Mouse (Mus musculus): ENCODE data around the gene Klc1. TPM values are rescaled to one million over a fixed set of nuclear protein-coding genes. Genes with fewer than 3 reads are reported as not detected.

Gene Klc1
- polyA plus RNA-seq, 1 experiment = 70.9 TPM

- H3K4me1 ChIP-seq (ENCODE audit: control insufficient read depth, insufficient read depth, low read length) = peaks cover 26% of the 10 kb centered on the region
- H3K4me3 ChIP-seq (ENCODE audit: insufficient read depth, low read length) = peak overlapping the region; percentile 94
- TF ChIP-seq CTCF (IDR thresholded peaks at IDR 0.05; ENCODE audit: low read depth, low read length) (no peak), POLR2A (IDR thresholded peaks at IDR 0.05; ENCODE audit: borderline replicate concordance, low read depth, low read length) (no peak)
- no peak overlapping the region for H3K27ac ChIP-seq (ENCODE audit: insufficient read depth, low read depth, low read length)
Measured at GRCm38 (mm10) chr12:111814769-111815762, 56.4 kb downstream of the Klc1 start.

DNA sequence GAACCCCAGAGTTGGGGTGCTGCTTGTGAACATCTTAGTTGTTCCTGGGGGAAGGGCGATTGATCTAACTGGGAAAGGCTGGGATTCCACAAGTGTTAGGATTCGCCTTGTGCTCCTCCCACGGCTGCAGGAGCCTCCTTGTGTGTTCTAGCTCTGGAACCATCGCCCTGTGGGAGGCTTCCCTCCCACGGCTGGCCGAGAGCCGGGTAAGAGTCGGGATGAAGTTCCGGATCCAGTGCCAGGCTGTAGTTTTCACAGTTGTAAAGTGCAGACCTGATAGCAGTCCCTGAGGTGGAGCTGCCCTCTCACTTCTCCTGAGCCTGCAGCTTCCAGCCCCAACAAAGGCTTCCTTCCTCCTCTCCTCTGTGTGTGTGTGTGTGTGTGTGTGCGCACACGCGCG lies 57.9 kb downstream of the Klc1 start:
- Histone ChIP-seq H3K4me3 (ENCODE audit: insufficient read depth, low read length) (no peak overlapping the region), H3K4me1 (ENCODE audit: control insufficient read depth, insufficient read depth, low read length) (peaks cover 32% of the 10 kb centered on the region), H3K27ac (ENCODE audit: insufficient read depth, low read depth, low read length) (no peak overlapping the region)
- TF ChIP-seq CTCF (IDR thresholded peaks at IDR 0.05; ENCODE audit: low read depth, low read length) = no peak
- TF ChIP-seq POLR2A (IDR thresholded peaks at IDR 0.05; ENCODE audit: borderline replicate concordance, low read depth, low read length) = no peak

DNA sequence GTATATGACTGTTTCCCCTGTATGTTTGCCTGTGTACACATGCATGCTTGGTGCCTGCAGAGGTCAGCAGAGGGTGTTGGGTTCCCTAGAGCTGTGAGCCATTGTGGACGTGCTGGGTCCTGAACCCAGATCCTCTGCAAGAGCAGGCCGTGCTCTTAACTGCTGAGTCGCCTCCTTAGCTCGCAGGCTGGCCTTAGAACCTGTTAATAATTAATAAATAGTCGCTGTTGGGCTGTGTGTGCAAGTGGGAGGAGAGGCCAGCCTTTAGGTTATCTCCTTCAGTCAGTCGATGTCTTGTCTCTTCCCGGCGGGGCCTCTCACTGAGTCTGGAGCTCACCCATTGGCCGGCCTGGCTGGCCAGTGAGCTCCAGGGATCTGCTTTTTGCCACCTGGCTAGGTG lies 58.3 kb downstream of the Klc1 start:
- no peak overlapping the region for H3K4me3 ChIP-seq (ENCODE audit: insufficient read depth, low read length)
- TF ChIP-seq POLR2A (IDR thresholded peaks at IDR 0.05; ENCODE audit: borderline replicate concordance, low read depth, low read length) (no peak), CTCF (IDR thresholded peaks at IDR 0.05; ENCODE audit: low read depth, low read length) (no peak)
- H3K4me1 ChIP-seq (ENCODE audit: control insufficient read depth, insufficient read depth, low read length) = peaks cover 32% of the 10 kb centered on the region
- H3K27ac ChIP-seq (ENCODE audit: insufficient read depth, low read depth, low read length) = no peak overlapping the region

GRCm38 (mm10) chr12:111817991-111818390 lies 59.3 kb downstream of the Klc1 start:
- TF ChIP-seq POLR2A (IDR thresholded peaks at IDR 0.05; ENCODE audit: borderline replicate concordance, low read depth, low read length) = no peak
- no peak for TF ChIP-seq CTCF (IDR thresholded peaks at IDR 0.05; ENCODE audit: low read depth, low read length)
- Histone ChIP-seq H3K27ac (ENCODE audit: insufficient read depth, low read depth, low read length) (no peak overlapping the region), H3K4me1 (ENCODE audit: control insufficient read depth, insufficient read depth, low read length) (peaks cover 28% of the 10 kb centered on the region), H3K4me3 (ENCODE audit: insufficient read depth, low read length) (no peak overlapping the region)

GRCm38 (mm10) chr12:111819936-111820335 lies 61.3 kb downstream of the Klc1 start:
- TF ChIP-seq CTCF (IDR thresholded peaks at IDR 0.05; ENCODE audit: low read depth, low read length) (no peak), POLR2A (IDR thresholded peaks at IDR 0.05; ENCODE audit: borderline replicate concordance, low read depth, low read length) (no peak)
- peaks cover 28% of the 10 kb centered on the region for H3K4me1 ChIP-seq (ENCODE audit: control insufficient read depth, insufficient read depth, low read length)
- no peak overlapping the region for H3K27ac ChIP-seq (ENCODE audit: insufficient read depth, low read depth, low read length)
- no peak overlapping the region for H3K4me3 ChIP-seq (ENCODE audit: insufficient read depth, low read length)

DNA sequence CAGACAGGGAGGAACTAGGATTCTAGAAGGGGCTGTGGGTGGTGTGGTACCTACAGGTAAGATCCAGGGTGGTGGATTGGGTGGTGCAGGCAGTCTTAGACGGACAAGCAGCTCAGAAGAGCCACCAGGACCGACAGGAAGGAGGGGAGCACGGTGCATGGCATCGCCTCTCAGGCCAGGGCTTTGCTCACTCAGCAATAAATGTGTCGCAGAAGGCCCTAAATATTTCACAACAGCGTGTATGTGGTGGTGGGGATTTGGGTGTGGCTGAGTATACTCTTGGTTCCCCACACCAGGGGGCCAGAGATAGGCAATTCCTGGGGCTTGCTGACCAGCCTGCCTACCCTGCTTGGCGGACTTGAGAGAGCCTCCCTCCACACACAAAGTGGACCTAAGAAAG lies 62.1 kb downstream of the Klc1 start:
- H3K4me1 ChIP-seq (ENCODE audit: control insufficient read depth, insufficient read depth, low read length) = peaks cover 25% of the 10 kb centered on the region

GRCm38 (mm10) chr12:111821931-111822330 lies 63.3 kb downstream of the Klc1 start:
- no peak overlapping the region for H3K27ac ChIP-seq (ENCODE audit: insufficient read depth, low read depth, low read length)
- peaks cover 17% of the 10 kb centered on the region for H3K4me1 ChIP-seq (ENCODE audit: control insufficient read depth, insufficient read depth, low read length)
- no peak overlapping the region for H3K4me3 ChIP-seq (ENCODE audit: insufficient read depth, low read length)
- TF ChIP-seq POLR2A (IDR thresholded peaks at IDR 0.05; ENCODE audit: borderline replicate concordance, low read depth, low read length) = no peak
- no peak for TF ChIP-seq CTCF (IDR thresholded peaks at IDR 0.05; ENCODE audit: low read depth, low read length)

More for the DNA sequence above, 62.1 kb downstream of the Klc1 start:
- no peak for TF ChIP-seq CTCF (IDR thresholded peaks at IDR 0.05; ENCODE audit: low read depth, low read length)
- no peak for TF ChIP-seq POLR2A (IDR thresholded peaks at IDR 0.05; ENCODE audit: borderline replicate concordance, low read depth, low read length)
- Histone ChIP-seq H3K27ac (ENCODE audit: insufficient read depth, low read depth, low read length) (no peak overlapping the region), H3K4me3 (ENCODE audit: insufficient read depth, low read length) (no peak overlapping the region)

DNA sequence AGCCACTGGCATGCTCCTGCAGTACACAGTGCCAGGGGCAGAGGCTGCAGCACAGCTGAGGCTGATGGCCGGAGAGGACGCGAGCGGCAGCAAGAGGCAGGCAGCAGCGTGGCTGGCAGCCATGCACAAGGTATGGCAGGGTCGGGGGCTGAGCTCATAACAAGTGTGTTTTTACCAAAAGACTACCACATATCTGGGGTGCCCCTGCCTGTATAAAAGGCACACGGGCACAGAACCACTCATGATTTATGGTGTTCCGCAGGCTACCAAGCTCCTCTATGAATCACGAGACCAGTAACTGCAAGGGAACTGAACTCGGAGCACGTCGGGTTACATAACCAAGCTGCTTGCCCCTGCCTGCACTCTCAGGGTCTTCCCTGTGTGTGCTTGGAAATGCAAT lies 68.9 kb downstream of the Klc1 start:
- no peak for TF ChIP-seq CTCF (IDR thresholded peaks at IDR 0.05; ENCODE audit: low read depth, low read length)
- no peak for TF ChIP-seq POLR2A (IDR thresholded peaks at IDR 0.05; ENCODE audit: borderline replicate concordance, low read depth, low read length)
- Histone ChIP-seq H3K4me1 (ENCODE audit: control insufficient read depth, insufficient read depth, low read length) (0 out of 2 replicates have a peak, but pooled peaks cover 3% of the 10 kb centered on the region), H3K4me3 (ENCODE audit: insufficient read depth, low read length) (no peak overlapping the region), H3K27ac (ENCODE audit: insufficient read depth, low read depth, low read length) (no peak overlapping the region)

DNA sequence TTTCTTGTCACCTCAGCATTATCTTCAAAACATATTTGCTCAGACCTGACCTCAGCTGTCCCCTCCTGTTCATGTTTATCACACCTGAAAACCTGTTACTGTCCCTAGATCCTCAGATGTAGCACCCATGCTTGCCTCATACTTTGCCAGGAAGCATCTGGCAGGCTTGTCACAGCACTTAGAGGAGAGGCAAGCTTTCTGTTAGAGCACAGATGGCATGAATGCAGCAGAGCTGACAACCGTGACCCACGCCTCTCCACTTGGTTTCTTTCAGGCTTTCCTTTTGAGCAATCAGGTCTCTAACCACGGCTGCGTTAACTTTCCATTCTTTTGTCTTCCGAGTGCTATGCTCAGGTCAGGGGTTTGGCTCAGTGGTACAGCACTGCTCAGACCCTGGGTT lies 70.8 kb downstream of the Klc1 start:
- TF ChIP-seq POLR2A (IDR thresholded peaks at IDR 0.05; ENCODE audit: borderline replicate concordance, low read depth, low read length) (no peak), CTCF (IDR thresholded peaks at IDR 0.05; ENCODE audit: low read depth, low read length) (no peak)
- Histone ChIP-seq H3K4me3 (ENCODE audit: insufficient read depth, low read length) (no peak overlapping the region), H3K27ac (ENCODE audit: insufficient read depth, low read depth, low read length) (no peak overlapping the region), H3K4me1 (ENCODE audit: control insufficient read depth, insufficient read depth, low read length) (0 out of 2 replicates have a peak, but pooled peaks cover 3% of the 10 kb centered on the region)

GRCm38 (mm10) chr12:111829954-111830353 lies 71.3 kb downstream of the Klc1 start:
- TF ChIP-seq POLR2A (IDR thresholded peaks at IDR 0.05; ENCODE audit: borderline replicate concordance, low read depth, low read length) (no peak), CTCF (IDR thresholded peaks at IDR 0.05; ENCODE audit: low read depth, low read length) (no peak)
- Histone ChIP-seq H3K4me3 (ENCODE audit: insufficient read depth, low read length) (no peak overlapping the region), H3K4me1 (ENCODE audit: control insufficient read depth, insufficient read depth, low read length) (0 out of 2 replicates have a peak, but pooled peaks cover 3% of the 10 kb centered on the region), H3K27ac (ENCODE audit: insufficient read depth, low read depth, low read length) (no peak overlapping the region)

All from bone marrow macrophage, adult 2 months (primary cell).